Mouse (Mus musculus) heart, adult 9 months (tissue): ENCODE measurements around the gene Olfr1208.

Source experiments
- DNase-seq, 2 experiments: peaks; one replicate each; pipeline ENCODE4 v3.0.0; 2022; ENCODE audit warnings: low spot score in 2 of 2

Gene Olfr1208

GRCm38 (mm10) chr2:88902211-88902610, at the start of gene Olfr1208:
Gene Olfr1208, minus strand, starts transcription at chr2:88902311.
- DNase-seq: no peak

- DNase-seq: no peak
These were observed 35.9 kb upstream of the Olfr1208 start, which contains the start of gene Olfr1211 for GRCm38 (mm10) chr2:88938011-88938410. Gene Olfr1211, minus strand, starts transcription at chr2:88938111.

GRCm38 (mm10) chr2:88915057-88915456, 12.9 kb upstream of the Olfr1208 start, which contains the start of gene Olfr1209:
Gene Olfr1209, minus strand, starts transcription at chr2:88915157.
- DNase-seq: no peak

GRCm38 (mm10) chr2:88862931-88863330, 39.2 kb downstream of the Olfr1208 start, which contains the start of gene Olfr1206:
Gene Olfr1206, plus strand, starts transcription at chr2:88863231.
- no peak for DNase-seq

- DNase-seq: no peak
These were observed 53.1 kb downstream of the Olfr1208 start, which contains the start of gene Olfr1204 for GRCm38 (mm10) chr2:88848992-88849391. Gene Olfr1204, plus strand, starts transcription at chr2:88849292.
